Mouse (Mus musculus) limb, embryonic 13.5 days (tissue): ENCODE measurements around the gene Runx3. TPM values are rescaled to one million over a fixed set of nuclear protein-coding genes. Genes with fewer than 3 reads are reported as not detected.

Source experiments
- ATAC-seq: fragments of 200-750 bp; cut with Nextera tagmentation; 2 replicates; pipeline ENCODE4 v1.8.0; 2017; ENCODE audit warnings: low read depth, moderate number of reproducible peaks, moderate TSS enrichment; ENCODE audit not compliant: low FRiP score
- H3K27ac ChIP-seq: fragments of 300-500 bp; sonication (generic); 2 replicates; pipeline ENCODE4 v1.5.1; 2015; ENCODE audit warnings: inconsistent platforms, mild to moderate bottlenecking, moderate library complexity
- H3K27me3 ChIP-seq: fragments of 300-500 bp; sonication (generic); 2 replicates; pipeline ENCODE4 v1.6.1; 2015; ENCODE audit warnings: mild to moderate bottlenecking, inconsistent platforms
- H3K36me3 ChIP-seq: fragments of 300-500 bp; sonication (generic); 2 replicates; pipeline ENCODE4 v1.6.1; 2015; ENCODE audit warnings: inconsistent platforms, mild to moderate bottlenecking, moderate library complexity
- H3K4me1 ChIP-seq: fragments of 300-500 bp; sonication (generic); 2 replicates; pipeline ENCODE4 v1.6.1; 2015; ENCODE audit warnings: inconsistent platforms
- H3K4me2 ChIP-seq: fragments of 300-500 bp; sonication (generic); replicated peaks from 2 replicates; pipeline ENCODE4 v1.6.1; 2015; ENCODE audit warnings: inconsistent platforms, mild to moderate bottlenecking, moderate library complexity
- H3K4me3 ChIP-seq: fragments of 300-500 bp; sonication (generic); 2 replicates; pipeline ENCODE4 v1.5.1; 2015; ENCODE audit warnings: moderate library complexity, mild to moderate bottlenecking, inconsistent platforms
- H3K9ac ChIP-seq: fragments of 300-500 bp; sonication (generic); 2 replicates; pipeline ENCODE4 v1.6.1; 2015; ENCODE audit warnings: mild to moderate bottlenecking, inconsistent platforms
- H3K9me3 ChIP-seq: fragments of 300-500 bp; sonication (generic); 2 replicates; pipeline ENCODE4 v1.6.1; 2016; ENCODE audit warnings: inconsistent platforms
- WGBS: fragments of 180-500 bp; shearing (Covaris S2); methylation state at CpG from one replicate; pipeline ENCODE4 v1.1.7; 2015; 5-methylcytosine and 5-hydroxymethylcytosine counted together
- polyA plus RNA-seq: library from polyadenylated mRNA; unstranded; fragments of >200 nt; fragmentation: Nextera tagmentation; extraction: Ambion mirVana; gene quantifications from 2 replicates; pipeline ENCODE4 v1.2.1, GENCODE M21; 2015

Gene Runx3
- polyA plus RNA-seq, 1 experiment from 2014 or later: 3.7 TPM

DNA sequence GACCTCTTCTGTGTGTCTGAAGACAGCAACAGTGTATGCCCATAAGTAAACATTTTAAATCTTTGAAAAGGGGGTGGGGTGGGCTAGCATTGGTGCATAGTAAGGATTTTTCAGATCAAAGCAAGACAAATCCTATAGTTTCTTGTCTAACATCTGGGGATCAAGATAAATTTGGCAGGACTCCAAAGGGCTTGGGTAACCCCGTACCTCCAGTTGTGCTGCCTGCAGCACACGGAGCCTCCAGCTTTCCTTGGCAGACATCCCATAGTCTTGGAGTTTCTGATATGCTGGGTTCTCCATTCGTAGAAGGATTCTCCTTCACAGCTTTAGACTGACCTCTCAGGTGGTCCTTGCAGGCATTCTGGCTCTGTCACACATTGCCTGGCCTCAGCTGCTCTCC lies 27.6 kb upstream of the Runx3 start:
- no peak for ATAC-seq

GRCm38 (mm10) chr4:135095693-135096092 lies 24.8 kb upstream of the Runx3 start:
- Histone ChIP-seq H3K36me3 (no peaks in the 10 kb centered on the region), H3K9ac (no peak overlapping the region), H3K4me1 (peaks cover 7% of the 10 kb centered on the region), H3K4me2 (no peak overlapping the region), H3K27me3 (no peaks in the 10 kb centered on the region), H3K9me3 (no peaks in the 10 kb centered on the region), H3K27ac (no peak overlapping the region), H3K4me3 (no peak overlapping the region)
- WGBS: 70% methylated on average over 8 of the region's 8 CpGs
- no peak for ATAC-seq

More for the DNA sequence above, 27.6 kb upstream of the Runx3 start:
- no peaks in the 10 kb centered on the region for H3K27me3 ChIP-seq
- no peak overlapping the region for H3K4me2 ChIP-seq
- H3K9me3 ChIP-seq: no peaks in the 10 kb centered on the region
- H3K9ac ChIP-seq: no peak overlapping the region
- H3K36me3 ChIP-seq: no peaks in the 10 kb centered on the region
- no peak overlapping the region for H3K27ac ChIP-seq
- H3K4me3 ChIP-seq: no peak overlapping the region
- 38% methylated on average over 3 of the region's 3 CpGs for WGBS
- peaks cover 19% of the 10 kb centered on the region for H3K4me1 ChIP-seq

GRCm38 (mm10) chr4:135097910-135098891 lies 22.3 kb upstream of the Runx3 start:
- Histone ChIP-seq H3K36me3 (no peaks in the 10 kb centered on the region), H3K4me2 (no peak overlapping the region), H3K4me3 (no peak overlapping the region), H3K9me3 (no peaks in the 10 kb centered on the region), H3K4me1 (peaks cover 5% of the 10 kb centered on the region; the same call in 1 of the 2 replicates), H3K9ac (no peak overlapping the region), H3K27me3 (peaks cover 11% of the 10 kb centered on the region; the same call in 1 of the 2 replicates), H3K27ac (no peak overlapping the region)
- WGBS: 86% methylated on average over 17 of the region's 17 CpGs
- ATAC-seq: no peak

DNA sequence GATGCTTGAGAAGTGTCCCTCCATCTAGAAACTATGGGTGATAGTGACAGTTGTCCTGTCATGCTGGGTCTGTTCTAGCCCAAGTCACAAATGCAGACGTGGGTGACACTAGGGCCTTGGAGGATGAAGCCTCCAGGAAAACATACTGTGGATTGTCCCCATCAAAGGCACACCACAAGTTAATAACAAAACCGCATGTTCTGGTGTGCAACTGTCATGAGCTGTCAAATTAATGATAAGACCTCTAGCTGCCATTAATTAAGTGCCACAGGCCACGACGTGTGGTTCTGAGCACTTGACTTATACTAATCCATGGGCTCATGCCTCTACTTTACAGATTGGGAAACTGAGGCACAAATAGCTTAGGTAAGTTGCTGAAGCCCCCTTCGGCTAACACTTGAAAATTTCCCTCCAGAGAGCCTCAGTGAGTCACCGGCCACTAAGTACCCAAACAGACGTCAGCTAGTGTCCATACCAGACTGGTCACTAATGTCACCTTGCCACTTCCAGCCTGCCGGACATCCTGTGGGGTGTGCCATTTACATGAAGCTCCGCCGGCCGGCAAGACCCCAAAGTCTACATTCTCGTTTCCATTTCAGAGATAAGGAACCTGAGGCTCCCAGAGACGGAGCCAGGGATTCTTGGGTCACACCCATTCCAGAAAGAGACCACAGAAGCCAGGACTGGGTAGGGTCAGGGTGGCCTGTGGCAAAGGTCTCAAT lies 18.3 kb upstream of the Runx3 start:
- H3K4me3 ChIP-seq: no peak overlapping the region
- H3K4me2 ChIP-seq: no peak overlapping the region
- H3K9me3 ChIP-seq: no peaks in the 10 kb centered on the region
- H3K27ac ChIP-seq: no peak overlapping the region
- H3K9ac ChIP-seq: no peak overlapping the region
- peaks cover 4% of the 10 kb centered on the region; the same call in 1 of the 2 replicates for H3K4me1 ChIP-seq
- H3K36me3 ChIP-seq: no peaks in the 10 kb centered on the region
- WGBS: 77% methylated on average over 13 of the region's 13 CpGs
- peaks cover 31% of the 10 kb centered on the region for H3K27me3 ChIP-seq
- ATAC-seq: no peak

GRCm38 (mm10) chr4:135102761-135103160 lies 17.7 kb upstream of the Runx3 start:
- no peak for ATAC-seq
- no peak overlapping the region for H3K4me2 ChIP-seq
- H3K27ac ChIP-seq: no peak overlapping the region
- no peak overlapping the region for H3K4me3 ChIP-seq
- H3K4me1 ChIP-seq: peaks cover 4% of the 10 kb centered on the region; the same call in 1 of the 2 replicates
- H3K27me3 ChIP-seq: peaks cover 31% of the 10 kb centered on the region
- H3K9me3 ChIP-seq: no peaks in the 10 kb centered on the region
- 32% methylated on average over 4 of the region's 4 CpGs for WGBS
- H3K9ac ChIP-seq: no peak overlapping the region
- no peaks in the 10 kb centered on the region for H3K36me3 ChIP-seq

DNA sequence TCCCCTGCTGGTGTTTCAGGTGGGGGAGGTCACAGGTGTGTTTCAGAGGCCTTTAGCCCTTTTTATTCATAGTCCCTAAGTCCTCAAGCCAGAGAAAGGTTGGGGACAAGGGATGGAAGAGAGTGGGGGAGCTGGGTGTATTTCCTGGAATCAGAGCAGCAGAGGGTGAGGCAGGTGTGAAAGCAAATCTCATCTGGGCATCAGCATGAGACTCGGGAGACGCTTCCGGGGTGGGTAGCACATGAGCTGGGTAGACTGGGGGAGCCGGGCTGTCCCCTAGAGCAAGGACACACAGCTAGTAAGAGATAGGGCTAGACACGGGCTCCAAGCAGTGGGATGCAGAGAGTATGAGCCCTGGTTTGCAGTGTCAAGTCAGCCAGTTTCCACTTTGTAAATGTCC lies 16.7 kb upstream of the Runx3 start:
- no peak overlapping the region for H3K9ac ChIP-seq
- H3K27ac ChIP-seq: no peak overlapping the region
- peaks cover 35% of the 10 kb centered on the region for H3K27me3 ChIP-seq
- H3K36me3 ChIP-seq: no peaks in the 10 kb centered on the region
- no peak for ATAC-seq
- H3K4me3 ChIP-seq: no peak overlapping the region
- H3K4me1 ChIP-seq: peaks cover 4% of the 10 kb centered on the region; the same call in 1 of the 2 replicates
- 42% methylated on average over 5 of the region's 5 CpGs for WGBS
- H3K9me3 ChIP-seq: no peaks in the 10 kb centered on the region
- no peak overlapping the region for H3K4me2 ChIP-seq

DNA sequence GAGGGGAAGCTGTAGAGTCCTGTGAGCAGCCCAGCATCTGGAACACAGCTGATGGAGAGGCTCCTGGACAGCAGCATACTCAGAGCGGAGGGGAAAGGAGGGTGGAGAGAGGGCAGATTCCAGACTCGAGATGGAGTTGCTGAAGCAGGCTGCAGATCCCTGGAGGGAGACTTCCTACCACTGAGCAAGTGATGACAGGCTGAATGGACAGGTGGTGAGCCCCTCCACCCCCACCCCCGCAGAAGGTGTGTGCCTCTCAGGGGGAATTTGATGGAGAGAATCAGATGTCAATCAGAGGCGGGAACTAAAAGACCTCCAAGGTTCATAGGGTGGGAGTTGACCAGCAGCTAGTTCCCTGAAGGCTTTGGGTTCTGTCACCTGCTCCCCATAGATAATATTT lies 13.5 kb upstream of the Runx3 start:
- WGBS: 35% methylated on average over 4 of the region's 4 CpGs
- no peak overlapping the region for H3K4me2 ChIP-seq
- no peak overlapping the region for H3K27ac ChIP-seq
- H3K36me3 ChIP-seq: no peaks in the 10 kb centered on the region
- no peak for ATAC-seq
- H3K9ac ChIP-seq: no peak overlapping the region
- H3K4me1 ChIP-seq: peaks cover 4% of the 10 kb centered on the region; the same call in 1 of the 2 replicates
- H3K4me3 ChIP-seq: no peak overlapping the region
- peaks cover 4% of the 10 kb centered on the region for H3K9me3 ChIP-seq
- H3K27me3 ChIP-seq: peaks cover 48% of the 10 kb centered on the region

GRCm38 (mm10) chr4:135108666-135109065 lies 11.8 kb upstream of the Runx3 start:
- 67% methylated on average over 3 of the region's 3 CpGs for WGBS
- Histone ChIP-seq H3K9ac (no peak overlapping the region), H3K27ac (no peak overlapping the region), H3K27me3 (peaks cover 35% of the 10 kb centered on the region), H3K4me1 (no peaks in the 10 kb centered on the region), H3K4me3 (no peak overlapping the region), H3K36me3 (no peaks in the 10 kb centered on the region), H3K9me3 (peaks cover 14% of the 10 kb centered on the region), H3K4me2 (no peak overlapping the region)
- no peak for ATAC-seq

DNA sequence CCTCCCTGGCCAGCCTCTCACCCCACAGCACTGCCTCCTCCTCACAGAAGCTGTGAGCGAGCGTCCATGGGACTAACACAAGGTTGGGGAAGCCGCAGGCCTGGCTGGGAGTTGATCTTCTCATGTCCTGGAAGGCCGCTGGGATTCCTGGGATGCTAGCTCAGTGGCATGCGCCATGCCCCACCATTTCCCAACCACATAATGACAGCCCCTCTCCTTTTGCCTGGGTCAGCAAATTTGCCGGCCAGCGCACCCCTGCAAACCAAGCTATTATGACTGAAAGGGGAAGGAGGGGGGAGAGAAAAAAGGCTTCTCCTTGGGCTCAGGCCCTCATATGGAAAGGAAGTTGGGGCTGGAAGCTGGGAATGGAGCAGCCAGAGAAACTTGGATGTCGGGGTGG lies 6.8 kb upstream of the Runx3 start:
- Histone ChIP-seq H3K4me3 (no peak overlapping the region), H3K4me2 (no peak overlapping the region), H3K9me3 (peaks cover 14% of the 10 kb centered on the region), H3K27ac (no peak overlapping the region), H3K36me3 (no peaks in the 10 kb centered on the region), H3K9ac (no peak overlapping the region), H3K27me3 (peaks cover 18% of the 10 kb centered on the region), H3K4me1 (0 out of 2 replicates have a peak, but pooled peaks cover 4% of the 10 kb centered on the region)
- no peak for ATAC-seq
- 83% methylated on average over 8 of the region's 8 CpGs for WGBS

- 69% methylated on average over 10 of the region's 10 CpGs for WGBS
- no peak for ATAC-seq
Observed at GRCm38 (mm10) chr4:135114301-135114700, 6.2 kb upstream of the Runx3 start.

GRCm38 (mm10) chr4:135115426-135116170 lies 4.9 kb upstream of the Runx3 start:
- no peak for ATAC-seq
- Histone ChIP-seq H3K4me2 (no peak overlapping the region), H3K9ac (no peak overlapping the region), H3K4me3 (no peak overlapping the region), H3K27me3 (peaks cover 7% of the 10 kb centered on the region; the same call in 1 of the 2 replicates), H3K4me1 (peaks cover 15% of the 10 kb centered on the region), H3K27ac (no peak overlapping the region), H3K9me3 (peaks cover 14% of the 10 kb centered on the region), H3K36me3 (no peaks in the 10 kb centered on the region)
- WGBS: 58% methylated on average over 14 of the region's 14 CpGs

More at GRCm38 (mm10) chr4:135114301-135114700, 6.2 kb upstream of the Runx3 start:
- H3K9ac ChIP-seq: no peak overlapping the region
- H3K4me2 ChIP-seq: no peak overlapping the region
- H3K9me3 ChIP-seq: peaks cover 14% of the 10 kb centered on the region
- H3K4me1 ChIP-seq: 0 out of 2 replicates have a peak, but pooled peaks cover 4% of the 10 kb centered on the region
- no peaks in the 10 kb centered on the region for H3K36me3 ChIP-seq
- H3K4me3 ChIP-seq: no peak overlapping the region
- H3K27ac ChIP-seq: no peak overlapping the region
- peaks cover 12% of the 10 kb centered on the region; the same call in 1 of the 2 replicates for H3K27me3 ChIP-seq
